Mouse (Mus musculus) T-helper 1 cell (primary cell): ENCODE measurements around the gene Vsig10l.

Source experiments
- in situ Hi-C: fragments of 300-600 bp; cut with MboI, MseI; formaldehyde crosslinking; loops from one replicate; pipeline ENCODE4 v1.15.1; 2025; ENCODE audit warnings: high pct_unique_total_duplicates

The Vsig10l gene

GRCm38 (mm10) chr7:43462851-43463250 is at the start of gene Vsig10l:
Vsig10l (plus strand) TSS chr7:43463151.
- in situ Hi-C loops, result loop anchor here (25.0 kb wide), 1 partner anchor 176 kb away; no protein-coding TSS in a partner anchor

- in situ Hi-C loops, result no loop called here
Observed at GRCm38 (mm10) chr7:43417298-43417697, 45.7 kb upstream of the Vsig10l start.

DNA sequence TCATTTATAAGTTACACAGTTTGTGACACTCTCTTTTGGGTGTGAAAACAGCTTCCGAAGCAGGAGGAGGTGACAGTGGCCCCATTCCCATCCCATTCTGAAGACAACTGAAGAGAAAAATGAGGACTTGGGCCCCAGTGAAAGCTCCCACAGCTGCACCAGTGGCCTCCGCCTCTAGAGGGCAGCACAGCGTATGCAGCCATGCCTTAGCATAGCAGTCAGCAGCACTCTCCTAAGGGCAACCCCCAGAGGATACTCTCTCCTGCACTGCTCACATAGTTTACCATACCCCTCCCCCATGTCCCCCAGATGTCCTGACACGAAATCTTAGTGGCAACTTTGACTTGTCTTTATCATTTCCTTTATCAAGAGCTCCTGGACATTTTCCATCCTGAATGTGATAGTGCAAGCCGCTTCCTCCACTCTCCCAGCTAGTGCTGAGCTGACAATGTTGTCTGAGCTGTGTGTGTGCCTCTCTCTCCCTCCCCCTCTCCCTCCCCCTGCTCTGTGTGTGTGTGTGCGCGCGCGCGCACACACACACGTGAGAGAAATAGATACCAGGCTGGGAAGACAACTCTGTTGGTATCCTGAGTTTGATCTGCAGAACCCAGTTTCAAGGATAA is 39.8 kb upstream of the Vsig10l start:
- in situ Hi-C loops, result no loop called here

GRCm38 (mm10) chr7:43423991-43424625 is 38.8 kb upstream of the Vsig10l start:
- in situ Hi-C loops, result no loop called here

- in situ Hi-C loops, result no loop called here
Observed at GRCm38 (mm10) chr7:43427406-43427805, 35.5 kb upstream of the Vsig10l start, which contains the start of gene Lim2. Lim2 (plus strand) TSS chr7:43427670.

DNA sequence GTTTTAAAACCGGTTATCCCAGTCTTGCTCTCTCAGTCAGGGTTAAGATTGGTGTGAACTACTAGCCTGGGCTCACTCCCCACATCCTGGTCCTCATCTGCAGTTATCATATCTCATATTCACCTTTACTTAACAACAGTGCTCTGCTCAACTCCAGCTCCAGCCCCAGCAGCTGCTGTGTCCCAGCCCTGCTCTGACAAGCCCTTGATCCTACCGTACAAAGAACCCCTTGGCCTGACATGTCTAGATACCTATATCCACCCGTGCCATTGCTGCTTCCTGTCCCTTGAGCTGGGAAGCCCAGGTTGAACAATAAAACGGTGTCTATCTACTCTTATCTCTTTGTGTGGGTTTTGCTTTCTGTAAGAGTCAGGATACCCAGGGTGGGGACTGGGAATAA is 33.5 kb upstream of the Vsig10l start:
- in situ Hi-C loops, result no loop called here

DNA sequence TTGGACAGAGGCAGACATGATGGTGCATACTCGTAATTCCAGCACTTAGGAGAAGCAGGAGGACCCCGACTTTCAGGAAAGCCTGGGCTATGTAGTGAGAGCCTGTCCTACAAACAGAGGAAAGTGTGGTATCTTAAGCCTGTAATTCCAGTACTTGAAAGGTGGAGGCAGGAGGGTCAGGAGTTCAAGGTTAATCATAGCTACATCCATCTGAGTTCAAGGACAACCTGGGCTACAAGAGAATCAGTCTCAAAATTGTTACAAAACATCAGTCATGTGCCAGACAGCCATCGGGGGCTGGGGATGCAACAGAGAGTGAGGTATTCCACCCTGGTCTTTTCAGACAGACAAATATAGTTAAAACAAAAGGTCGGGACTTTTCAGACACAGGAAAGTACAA is 30.1 kb upstream of the Vsig10l start:
- in situ Hi-C loops, result loop anchor here (10.0 kb wide), 1 partner anchor 928 kb away; the partner anchor contains the start of gene Zfp141

- in situ Hi-C loops, result loop anchor here (10.0 kb wide), 1 partner anchor 930 kb away; the partner anchor contains the start of gene Zfp141
Observed at GRCm38 (mm10) chr7:43434676-43435075, 28.3 kb upstream of the Vsig10l start.

DNA sequence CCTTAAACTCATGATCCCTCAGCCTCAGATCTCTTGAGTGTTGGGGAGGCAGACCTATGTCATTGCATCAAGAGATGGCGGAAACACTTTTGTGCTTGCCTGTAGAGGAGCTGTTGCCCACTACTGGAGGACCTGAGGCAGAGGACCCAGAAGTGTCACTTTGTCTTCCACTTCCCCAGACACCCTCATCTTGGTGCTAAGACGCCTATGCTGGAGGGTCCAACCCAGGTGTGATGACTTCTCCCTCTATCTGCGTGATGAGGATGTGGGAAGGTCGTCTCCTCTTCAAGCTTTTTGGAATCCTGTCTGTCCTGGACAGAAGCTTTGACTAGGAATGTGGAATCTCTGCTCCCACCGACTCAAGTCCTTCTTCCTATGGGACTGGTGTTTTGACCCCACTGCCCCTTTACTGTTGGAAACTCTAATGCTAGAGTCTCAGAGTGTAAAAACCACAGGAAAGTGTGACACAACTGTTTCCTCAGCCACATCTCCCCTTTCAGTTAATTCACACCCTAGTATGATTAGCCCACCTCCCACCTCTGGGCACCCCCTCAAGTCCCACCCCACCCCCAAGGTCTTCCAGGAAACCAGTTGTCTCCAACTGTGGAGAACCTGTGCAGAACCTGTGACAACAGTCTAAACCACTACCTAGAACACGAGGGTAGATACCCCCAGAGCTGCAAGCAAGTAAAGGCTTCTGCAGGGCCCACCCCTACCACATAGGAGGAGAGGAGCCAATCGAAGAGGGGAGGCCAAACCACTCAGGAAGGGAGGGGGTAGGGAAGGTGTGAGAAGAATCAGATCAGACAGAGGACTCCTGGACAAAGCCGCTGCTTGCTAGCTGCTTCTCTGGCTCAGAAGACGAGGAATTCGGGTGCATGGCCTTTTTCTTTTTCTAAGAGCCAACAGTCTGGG is 26.4 kb upstream of the Vsig10l start, which contains the start of gene Nkg7:
TSS of gene Nkg7 (plus strand) at position 733 of the 915 bp plus-strand sequence.
- in situ Hi-C loops, result loop anchor here (10.0 kb wide), 1 partner anchor 932 kb away; the partner anchor contains the start of gene Zfp141

DNA sequence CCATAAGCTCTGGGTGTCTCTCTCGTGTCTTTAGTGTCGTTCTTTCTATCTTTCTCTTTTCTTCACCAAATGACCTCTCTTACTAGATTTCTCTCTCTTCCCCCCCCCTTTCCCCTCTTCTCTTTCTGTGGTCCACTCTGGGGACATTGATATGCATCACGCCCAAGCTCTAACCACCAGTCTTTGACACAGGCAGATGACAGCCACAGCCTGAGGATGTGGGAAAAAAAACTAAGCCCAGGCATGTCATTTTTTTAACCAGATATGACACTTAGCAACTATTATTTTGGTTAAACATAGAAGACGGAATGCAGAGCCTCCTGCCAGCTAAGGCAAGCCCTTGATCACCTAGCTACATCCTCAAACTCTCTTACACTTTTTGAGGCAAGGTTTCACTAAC is 24.3 kb upstream of the Vsig10l start:
- in situ Hi-C loops, result loop anchor here (10.0 kb wide), 1 partner anchor 934 kb away; the partner anchor contains the start of gene Zfp141

DNA sequence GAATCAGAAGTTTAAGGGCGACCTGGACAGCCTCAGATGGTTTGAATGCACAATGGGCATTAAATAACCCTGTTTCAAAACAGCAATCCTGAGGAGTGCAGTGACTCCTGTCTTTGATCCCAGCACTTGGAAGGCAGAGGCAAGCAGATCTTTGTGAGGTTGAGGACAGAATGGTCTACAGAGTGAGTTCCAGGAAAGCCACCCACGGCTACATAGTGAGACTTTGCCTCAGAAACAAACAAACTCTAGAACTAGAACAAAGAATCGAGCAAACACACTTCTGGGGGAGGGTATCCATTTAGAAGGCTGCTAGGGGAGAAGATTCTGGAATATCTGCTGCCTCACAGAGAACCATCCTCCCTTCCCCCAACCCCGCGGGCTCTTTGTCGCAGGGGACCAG is 22.5 kb upstream of the Vsig10l start, which contains the start of gene Cldnd2:
TSS of gene Cldnd2 (plus strand) at position 301 of the 400 bp plus-strand sequence.
- in situ Hi-C loops, result no loop called here

DNA sequence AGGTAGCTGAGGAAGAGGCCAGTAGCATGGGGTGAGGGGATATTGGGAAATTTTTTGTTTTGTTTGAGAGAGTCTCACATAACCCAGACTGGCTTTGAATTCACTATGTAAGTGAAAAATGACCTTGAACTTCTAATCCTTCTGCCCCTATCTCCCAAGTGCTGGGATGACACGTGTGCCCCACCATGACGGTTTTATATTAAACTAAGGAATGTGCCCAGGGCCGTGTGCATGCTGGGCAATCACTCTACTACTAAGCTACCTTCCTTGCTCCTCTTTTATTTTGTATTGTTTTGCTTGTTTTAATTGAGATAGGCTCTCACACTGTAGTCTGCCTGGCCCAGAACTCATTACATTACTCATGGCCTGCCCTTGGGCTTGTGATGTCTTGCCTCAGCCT is 21.9 kb upstream of the Vsig10l start:
- in situ Hi-C loops, result no loop called here

GRCm38 (mm10) chr7:43442684-43443083 is 20.3 kb upstream of the Vsig10l start:
- in situ Hi-C loops, result no loop called here

DNA sequence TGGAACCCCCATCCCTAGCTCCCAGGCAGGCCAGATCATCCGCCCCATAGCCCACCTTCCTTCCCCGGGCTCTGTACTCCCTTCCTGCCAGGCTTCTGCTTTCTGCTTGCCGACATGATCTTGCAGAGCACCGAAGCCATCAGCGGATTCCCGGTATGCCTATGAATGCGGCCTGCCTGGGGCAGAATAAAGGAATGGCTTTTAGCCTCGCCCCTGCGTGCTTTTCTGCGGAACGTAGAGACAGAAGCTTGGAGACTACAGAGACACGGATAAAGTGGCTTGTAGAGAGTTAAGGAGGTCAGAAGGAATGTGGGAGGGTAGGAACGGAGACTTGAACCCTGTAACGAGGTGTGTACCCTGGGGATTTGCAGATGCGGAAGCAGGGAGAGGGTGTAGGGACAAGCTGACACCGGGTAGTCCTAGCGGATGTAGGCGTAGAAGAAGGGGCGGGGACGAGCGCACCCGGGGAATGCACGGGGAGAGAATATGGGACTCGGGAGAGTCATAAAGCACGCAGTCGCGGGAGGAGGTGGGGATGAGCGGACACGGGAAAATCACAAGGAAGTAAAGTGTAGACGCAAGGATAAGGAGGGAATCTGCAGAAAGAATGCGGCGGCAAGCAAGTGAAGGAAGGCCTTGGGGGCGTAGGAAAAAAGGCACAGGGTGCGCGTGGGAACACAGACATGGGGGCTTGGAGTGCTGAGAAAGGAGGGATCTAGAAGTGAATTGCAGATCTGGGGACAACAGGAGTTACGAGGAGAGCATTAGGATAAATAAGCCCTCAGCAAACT is 19.6 kb upstream of the Vsig10l start:
- in situ Hi-C loops, result no loop called here

GRCm38 (mm10) chr7:43443917-43444293 is 19.0 kb upstream of the Vsig10l start, which contains the start of the genes Etfb and Gm45233:
Etfb (plus strand) TSS chr7:43444083.
Gm45233 (plus strand) TSS chr7:43444128.
- in situ Hi-C loops, result no loop called here

DNA sequence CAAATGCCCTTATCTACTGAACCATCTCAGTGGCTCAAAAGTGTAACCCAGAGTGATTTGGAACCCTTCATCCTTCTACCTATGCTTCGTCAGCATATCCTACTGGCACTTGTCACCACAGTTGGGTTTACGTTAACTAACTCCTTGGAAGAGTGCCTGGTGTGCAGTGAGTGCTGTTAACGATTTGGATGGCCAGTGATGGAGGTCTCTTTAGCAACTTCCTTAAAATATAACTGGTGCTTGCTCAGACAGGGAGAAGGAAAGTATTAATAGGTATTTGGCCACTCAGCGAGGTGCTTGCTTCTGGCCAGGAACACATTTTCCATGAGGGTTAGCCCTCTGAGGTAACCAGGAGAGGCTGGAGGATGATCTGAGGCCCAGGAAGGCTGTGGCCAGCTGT is 15.2 kb upstream of the Vsig10l start:
- in situ Hi-C loops, result no loop called here

- in situ Hi-C loops, result no loop called here
Observed at GRCm38 (mm10) chr7:43448246-43448645, 14.7 kb upstream of the Vsig10l start.

DNA sequence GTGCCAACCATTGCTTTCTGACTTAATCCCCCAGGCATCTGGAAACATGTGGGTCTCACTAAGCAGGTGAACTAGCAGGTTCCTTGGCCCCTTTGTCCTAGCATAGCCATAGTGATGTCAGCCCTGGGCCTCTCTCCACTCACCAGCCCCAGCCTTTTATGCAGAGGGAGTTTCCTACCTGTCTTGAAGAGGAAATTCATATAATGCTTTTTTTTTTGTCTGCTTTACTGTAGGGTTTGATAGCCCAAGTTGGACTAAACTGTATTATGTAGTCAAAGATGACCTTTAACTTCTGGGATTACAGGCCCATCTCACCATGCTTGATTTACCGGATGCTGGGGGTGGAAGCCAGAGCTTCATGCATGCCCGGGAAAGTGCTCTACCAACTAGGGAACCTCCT is 13.1 kb upstream of the Vsig10l start:
- in situ Hi-C loops, result loop anchor here (25.0 kb wide), 1 partner anchor 163 kb away; no protein-coding TSS in a partner anchor

GRCm38 (mm10) chr7:43451726-43452125 is 11.2 kb upstream of the Vsig10l start:
- in situ Hi-C loops, result loop anchor here (25.0 kb wide), 1 partner anchor 164 kb away; no protein-coding TSS in a partner anchor

DNA sequence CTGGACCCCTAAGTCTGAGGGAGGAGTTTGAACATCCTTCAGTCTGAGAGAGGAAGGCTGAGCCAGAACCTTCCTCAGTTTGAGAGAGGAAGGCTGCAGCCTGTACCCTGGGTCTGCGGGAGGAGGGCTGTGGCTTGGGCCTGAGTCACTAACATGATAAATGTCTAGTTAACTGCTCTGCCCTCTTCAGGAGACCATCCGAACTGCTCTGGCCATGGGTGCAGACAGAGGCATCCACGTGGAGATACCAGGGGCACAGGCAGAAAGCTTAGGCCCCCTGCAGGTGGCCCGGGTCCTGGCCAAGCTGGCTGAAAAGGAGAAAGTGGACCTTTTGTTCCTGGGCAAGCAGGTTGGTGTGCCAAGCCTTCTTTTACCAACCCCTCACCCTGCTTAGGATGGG is 10.3 kb upstream of the Vsig10l start:
- in situ Hi-C loops, result loop anchor here (25.0 kb wide), 1 partner anchor 165 kb away; no protein-coding TSS in a partner anchor
